Mouse (Mus musculus): Measurements from ENCODE around the gene ccdc198.

ccdc198 gene

GRCm38 (mm10) chr14:49197031-49197527 lies 48.2 kb downstream of the ccdc198 start:
- no peak for DNase-seq (ENCODE audit: low spot score)

GRCm38 (mm10) chr14:49186270-49186669 lies 59.0 kb downstream of the ccdc198 start:
- no peak for DNase-seq (ENCODE audit: low spot score)

GRCm38 (mm10) chr14:49179736-49180135 lies 65.5 kb downstream of the ccdc198 start:
- peak; percentile 0 for DNase-seq (ENCODE audit: low spot score)

GRCm38 (mm10) chr14:49173290-49174135 lies 71.8 kb downstream of the ccdc198 start:
- peak; percentile 19 for DNase-seq (ENCODE audit: low spot score)

- DNase-seq (ENCODE audit: low spot score) = peak; percentile 71
These were observed 72.7 kb downstream of the ccdc198 start for GRCm38 (mm10) chr14:49172582-49172988.

- peak; percentile 98 for DNase-seq (ENCODE audit: low spot score)
These were observed 73.2 kb downstream of the ccdc198 start, which contains the start of gene Naa30 for GRCm38 (mm10) chr14:49171867-49172581. Gene Naa30, plus strand, starts transcription at chr14:49172226.

GRCm38 (mm10) chr14:49171286-49171685 lies 74.0 kb downstream of the ccdc198 start:
- no peak for DNase-seq (ENCODE audit: low spot score)

Measured in yolk sac, embryonic 10.5 days (tissue).